Mouse (Mus musculus) cerebellum, adult 9-10 months (tissue): Measurements from ENCODE around the gene I830077J02Rik.

ENCODE experiments used
- DNase-seq: peaks from one replicate; pipeline ENCODE4 v3.0.0; 2022

Gene I830077J02Rik

DNA sequence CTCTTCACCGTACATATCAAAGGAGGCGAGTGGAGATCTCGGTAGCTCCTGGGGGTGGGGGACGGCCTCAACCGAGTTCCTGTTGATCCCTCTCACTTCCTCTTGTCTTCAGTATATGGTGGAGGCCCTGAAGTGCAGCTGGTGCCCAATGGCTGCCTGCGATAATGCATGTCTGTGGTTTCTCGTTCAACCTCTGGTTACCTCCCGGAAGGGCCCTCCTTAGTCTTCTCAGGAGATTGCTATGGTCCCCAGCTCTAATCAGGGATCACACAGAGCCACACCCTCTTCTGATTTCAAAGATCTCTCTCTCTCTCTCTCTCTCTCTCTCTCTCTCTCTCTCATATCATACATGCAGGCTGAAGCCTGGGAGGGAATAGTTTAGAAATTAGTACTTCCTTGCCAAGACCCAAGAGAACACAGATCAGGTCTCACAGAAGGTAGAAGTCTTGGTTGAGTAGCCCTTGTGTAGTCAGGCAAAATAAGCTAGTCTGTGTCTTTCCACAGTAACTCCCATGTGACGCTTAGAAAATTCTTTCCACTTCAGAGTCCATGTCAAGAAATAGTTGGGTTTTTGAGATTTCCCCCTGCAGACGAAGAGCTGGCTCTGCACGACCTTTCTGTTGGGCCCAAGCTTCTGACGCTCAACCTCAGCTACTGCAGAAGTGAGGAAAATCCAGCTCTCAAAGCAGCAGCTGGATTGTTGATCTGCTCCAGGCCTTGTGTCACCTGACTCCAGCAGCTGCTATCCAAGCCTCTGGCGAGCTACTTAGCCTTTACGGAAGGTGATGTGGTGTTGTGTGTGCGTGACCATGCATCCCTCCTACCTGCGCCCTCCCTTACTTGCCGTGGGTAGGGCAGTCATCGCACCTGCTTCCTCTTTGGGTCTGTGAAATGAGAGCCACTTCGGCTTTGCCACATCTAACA, 39.6 kb downstream of the I830077J02Rik start:
- DNase-seq, result no peak

DNA sequence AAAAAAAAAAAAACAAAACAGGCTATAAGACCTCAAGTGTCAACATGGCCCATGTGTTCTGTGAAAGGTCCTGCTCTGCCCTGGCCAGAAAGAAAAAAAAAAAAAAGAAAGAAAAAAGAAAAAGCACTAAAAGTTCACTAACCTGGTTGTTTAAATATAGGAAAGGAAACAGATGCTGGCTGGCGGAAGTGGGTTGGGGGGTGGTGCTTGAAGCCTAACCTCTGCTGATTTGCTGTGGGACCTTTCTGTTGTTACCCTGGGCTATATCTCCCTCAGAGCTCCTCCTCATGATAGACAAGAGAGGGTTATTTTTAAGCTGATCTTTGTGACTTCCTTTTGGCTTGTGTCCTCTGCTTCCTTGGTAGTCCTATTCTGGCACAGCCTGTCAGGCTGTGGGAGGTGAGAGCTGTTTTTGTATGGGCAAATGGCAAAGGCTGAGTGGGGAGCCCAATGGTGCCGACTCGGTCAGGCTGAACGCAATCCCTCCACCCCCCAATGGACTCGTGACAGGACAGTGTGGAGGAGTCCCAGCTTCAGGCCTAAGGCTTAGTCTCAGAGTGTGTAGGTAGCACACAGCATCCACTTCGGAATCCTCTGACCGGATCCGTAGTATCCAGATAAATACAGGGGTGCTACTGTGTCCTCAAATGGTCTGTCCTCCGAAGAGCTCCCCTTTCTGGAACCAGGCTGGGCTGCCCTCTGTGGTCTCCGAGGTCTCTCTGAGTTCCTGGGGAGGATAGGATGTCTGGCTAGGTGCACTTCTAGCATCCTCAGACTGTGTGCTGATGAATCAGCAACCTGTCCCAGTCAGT, 40.5 kb downstream of the I830077J02Rik start:
- DNase-seq, result no peak

DNA sequence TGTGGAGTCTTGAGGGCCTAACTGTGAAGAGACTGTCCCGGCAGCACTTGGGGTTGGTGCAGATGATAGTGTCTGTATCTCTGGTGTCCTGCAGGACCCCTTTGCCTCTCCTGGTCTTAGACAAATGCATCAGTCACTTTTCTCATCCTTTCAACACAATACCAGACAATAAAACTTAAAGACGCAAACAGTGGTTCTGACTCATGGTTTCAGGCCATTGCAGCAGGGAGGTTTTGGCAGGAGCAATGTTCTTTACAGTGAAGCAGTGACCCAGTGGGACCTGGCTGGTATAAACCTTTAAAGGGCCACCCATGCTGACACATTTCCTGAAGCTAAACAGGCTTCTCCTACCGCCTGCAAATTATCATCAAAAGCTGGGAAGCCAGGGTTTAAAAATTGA, 41.3 kb downstream of the I830077J02Rik start:
- no peak for DNase-seq

DNA sequence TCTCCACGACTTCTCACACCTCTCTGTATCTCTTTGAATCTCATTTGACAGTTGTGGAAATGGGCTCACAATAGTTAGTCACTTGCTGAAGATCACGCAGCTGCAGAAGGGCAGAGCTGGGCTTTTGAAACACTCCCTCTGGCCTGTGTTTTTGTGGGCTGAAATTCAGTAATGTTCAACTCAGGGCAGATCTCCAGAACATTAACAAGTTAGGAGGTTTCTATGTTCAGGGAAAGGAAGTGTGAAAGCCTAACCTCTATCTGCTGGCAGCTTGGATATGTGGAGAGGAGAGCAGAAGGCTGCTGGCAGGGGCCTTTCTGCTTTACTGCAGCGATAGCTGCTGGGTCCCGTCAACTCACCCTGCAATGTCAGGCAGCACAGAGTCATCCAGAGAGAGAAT, 42.2 kb downstream of the I830077J02Rik start:
- DNase-seq, result no peak

DNA sequence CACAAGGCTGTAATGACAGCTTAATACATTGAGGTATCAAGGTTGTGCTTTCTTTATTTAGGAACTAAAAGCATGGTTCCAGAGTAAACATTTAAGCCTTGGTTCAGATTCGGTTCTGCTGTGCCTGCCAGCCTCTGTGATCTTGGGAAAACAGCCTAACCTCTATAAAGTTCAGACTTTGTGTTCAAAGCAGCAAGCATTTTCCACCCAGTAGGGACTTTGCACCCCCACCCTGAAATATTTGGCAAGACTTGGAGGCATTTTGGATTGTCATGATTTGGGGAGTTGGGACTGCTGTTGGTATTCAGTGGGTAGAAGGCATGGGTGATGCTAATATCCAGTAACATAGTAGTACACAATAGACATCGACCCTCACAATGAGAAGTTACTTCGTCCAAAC, 43.5 kb downstream of the I830077J02Rik start:
- DNase-seq, result no peak

DNA sequence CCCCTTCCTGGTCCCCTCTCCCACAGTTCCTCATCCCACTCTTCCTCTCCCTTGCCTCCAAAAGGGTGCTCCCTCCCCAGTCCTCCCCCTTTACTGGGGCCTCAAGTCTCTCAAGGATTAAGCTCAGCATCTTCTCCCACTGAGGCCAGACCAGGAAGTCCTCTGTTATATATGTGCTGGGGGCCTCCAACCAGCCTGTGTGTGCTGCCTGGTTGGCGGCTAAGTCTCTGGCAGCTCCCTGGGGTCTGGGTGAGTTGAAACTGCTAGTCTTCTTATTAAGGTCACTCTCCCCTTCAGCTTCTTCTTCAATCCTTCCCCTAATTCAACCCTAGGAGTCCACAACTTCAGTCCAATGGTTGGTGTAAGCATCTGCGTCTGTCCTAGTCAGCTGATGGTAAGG, 49.4 kb downstream of the I830077J02Rik start:
- DNase-seq, result no peak

DNA sequence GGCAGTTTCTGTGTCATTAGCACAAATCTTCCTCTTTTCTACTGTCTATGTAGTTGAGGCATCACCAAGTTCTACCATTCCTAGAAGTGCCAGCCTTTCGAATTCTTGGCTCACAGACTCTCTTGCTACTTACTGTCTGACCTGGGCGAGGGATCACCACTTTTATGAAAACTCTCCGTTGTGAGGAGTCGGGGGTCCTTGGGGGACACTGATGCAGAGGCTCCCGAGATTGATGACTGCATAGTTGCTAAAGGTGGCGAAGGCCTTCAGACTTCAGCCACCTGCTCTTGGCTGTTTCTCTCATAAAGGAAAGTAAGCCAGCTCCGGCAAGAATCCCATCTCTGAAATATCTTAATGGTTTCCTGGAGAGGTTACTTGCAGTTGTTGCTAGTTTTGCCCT, 50.4 kb downstream of the I830077J02Rik start:
- no peak for DNase-seq

DNA sequence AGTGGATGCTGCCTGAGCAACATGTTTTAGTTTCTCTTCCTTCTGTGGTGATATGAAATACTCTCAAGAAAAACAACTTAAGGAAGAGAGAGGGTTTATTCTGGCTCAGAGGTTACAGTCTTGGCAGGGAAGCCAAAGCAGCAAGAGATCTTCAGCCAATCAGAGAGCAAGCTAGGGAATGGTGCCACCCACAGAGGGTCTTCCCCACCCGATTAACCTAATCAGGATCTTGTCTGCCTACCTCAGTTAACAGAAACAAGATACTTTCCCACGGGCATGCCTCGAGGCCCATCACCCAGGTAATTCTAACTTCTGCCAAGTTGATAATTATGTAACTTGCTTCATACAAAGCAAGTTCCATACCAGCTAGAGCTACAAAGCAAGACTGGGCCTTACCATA, 52.0 kb downstream of the I830077J02Rik start:
- no peak for DNase-seq

DNA sequence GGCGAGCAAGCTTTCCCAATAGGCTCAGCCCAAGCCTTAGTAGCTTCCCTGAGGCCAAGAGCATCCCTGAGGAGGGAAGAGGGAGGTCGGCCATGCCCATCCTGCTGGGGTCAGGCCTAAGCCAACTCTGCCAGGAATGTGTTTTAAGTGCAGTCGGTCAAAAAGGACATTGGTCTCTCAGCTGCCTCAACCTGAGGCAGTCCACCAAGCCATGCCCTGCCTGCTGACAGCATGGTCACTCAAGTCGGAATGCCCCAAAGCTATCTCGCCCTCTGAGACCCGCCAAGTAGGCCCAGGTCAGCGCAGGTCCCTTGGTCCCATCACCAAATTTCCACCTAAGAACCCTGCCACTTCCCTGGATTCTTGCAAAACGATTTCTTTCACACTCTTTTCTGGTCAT, 53.7 kb downstream of the I830077J02Rik start:
- no peak for DNase-seq

DNA sequence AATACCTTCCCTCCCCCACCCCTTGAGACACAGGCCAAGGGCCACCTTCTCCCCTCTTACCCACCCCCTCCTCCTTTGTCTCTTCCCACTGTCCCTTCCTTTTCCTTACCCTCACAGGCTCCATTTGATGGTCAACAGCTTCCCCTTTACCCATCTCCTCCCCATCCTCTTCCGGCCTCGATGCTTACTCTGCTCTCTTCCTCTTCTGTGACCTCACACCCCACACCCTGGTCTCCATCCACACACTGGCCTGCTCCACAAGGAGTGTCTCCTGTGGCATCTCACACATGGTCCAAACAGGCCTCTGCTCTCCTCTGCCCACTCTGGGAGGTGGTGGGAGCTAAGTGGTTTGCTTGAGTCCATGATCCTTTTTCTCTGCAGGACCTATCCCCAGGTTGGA, 54.5 kb downstream of the I830077J02Rik start:
- DNase-seq, result no peak

DNA sequence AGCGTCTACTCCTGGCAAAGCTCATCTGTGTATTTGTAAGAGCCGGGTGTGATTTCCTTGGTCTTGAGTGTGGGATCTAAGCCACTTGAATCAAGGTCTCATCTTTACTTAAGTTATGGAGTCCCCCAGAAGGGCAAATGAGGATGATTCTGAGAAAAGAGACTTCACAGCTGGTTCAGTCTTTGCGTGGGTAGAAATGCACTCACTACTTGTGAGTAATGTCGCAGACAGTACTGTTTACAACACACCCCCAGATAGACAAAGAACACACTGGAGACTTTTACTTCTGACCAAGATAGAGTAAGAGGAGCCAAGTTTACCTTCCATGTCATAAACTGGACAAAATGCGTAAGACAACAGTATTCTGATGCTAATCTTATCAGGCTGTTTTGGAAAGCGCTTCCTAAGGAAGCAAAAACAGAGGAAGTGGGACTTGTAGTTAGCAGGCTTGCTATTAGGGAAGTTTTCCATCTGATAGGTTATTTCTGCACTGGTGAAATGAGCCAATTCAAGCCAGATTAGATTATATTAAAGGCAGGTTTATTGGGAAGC, 55.1 kb downstream of the I830077J02Rik start:
- DNase-seq, result no peak

DNA sequence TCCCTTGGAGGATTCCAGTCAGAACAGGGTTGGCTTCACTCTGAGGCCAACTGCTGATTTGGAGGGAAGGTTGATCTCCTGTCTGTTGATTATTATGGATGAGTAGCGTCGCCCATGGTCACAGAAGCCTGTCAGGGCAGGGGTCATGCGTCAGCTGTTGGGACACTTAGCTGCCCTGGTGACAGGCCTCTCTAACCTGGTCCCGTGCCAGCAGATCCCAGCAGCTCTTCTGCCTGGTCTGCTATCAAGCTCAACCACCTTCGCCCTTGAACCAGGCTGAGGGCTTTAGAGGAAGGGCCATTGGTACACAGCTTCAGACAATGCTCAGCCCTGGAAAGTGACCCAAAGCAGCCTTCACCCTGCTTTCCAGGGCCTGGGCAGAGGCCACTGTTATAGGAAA, 56.4 kb downstream of the I830077J02Rik start:
- no peak for DNase-seq
